9 mouse cellular contexts compared by ENCODE assay signal in the genomic region with DNA sequence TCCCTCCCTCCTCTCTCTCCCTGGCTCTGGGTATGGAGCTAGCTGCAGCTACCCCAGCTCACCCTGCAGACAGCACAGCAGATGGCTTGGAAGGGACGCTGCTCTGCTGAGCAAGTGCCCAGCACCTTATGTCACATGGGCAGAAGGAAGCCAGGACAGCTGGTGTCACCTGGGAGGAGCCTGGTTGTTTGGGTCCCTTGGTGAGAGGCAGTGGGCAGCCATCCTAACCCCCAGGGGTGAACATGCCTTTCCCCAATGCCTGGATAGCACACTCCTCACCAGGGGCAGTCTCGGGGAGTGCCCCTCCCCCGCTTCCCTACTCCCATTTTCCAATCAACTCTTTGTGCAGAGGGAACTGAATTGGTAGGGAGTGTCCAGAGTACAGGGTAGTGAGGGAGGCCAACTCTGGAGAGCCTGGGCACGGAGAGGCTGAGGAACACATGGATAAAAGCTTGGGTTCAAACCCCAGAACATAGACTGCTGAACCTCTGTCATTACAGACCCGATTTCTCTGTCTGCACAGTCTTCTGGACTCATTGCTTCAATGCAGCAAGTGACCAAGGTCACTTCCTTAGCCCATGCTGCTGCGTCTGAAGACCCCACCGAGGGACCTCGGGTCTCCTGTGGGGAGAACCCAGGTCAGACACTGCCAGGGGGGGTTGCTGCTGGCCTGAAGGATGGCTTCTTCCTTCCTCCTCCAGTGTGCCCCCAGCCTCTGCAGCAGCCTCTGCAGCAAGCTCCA. TPM values are rescaled to one million over a fixed set of nuclear protein-coding genes. Genes with fewer than 3 reads are reported as not detected.
A peak's percentile ranks its signal among the peaks of the same experiment; 100 is the strongest.
DNase-seq lines count a peak whose midpoint lies in the region; ATAC-seq lines count a peak whose summit lies in the region.
"Had no signal": no experiment of that assay in that cellular context is flagged by ENCODE, and none has a peak within 500 bp of the region (broad histone marks: within the 10 kb centered on the region; RNA-seq: fewer than 3 reads in every experiment).

No protein-coding gene starts in this region.

- H3K4me1 ChIP-seq in forebrain, embryonic 15.5 days = peaks cover 30% of the 10 kb centered on the region
- H3K4me1 ChIP-seq in hindbrain, embryonic 11.5 days (replicated peaks; ENCODE audit: control insufficient read depth, insufficient read depth, low read length) = peaks cover 9% of the 10 kb centered on the region
- peaks cover 25% of the 10 kb centered on the region for H3K4me1 ChIP-seq in liver, embryonic 11.5 days (replicated peaks; ENCODE audit: control insufficient read depth, insufficient read depth, low read length)
- peaks cover 24% of the 10 kb centered on the region for H3K4me1 ChIP-seq in stomach, embryonic 15.5 days

- H3K9me3 ChIP-seq in forebrain, embryonic 15.5 days = no peaks in the 10 kb centered on the region
- no peaks in the 10 kb centered on the region for H3K9me3 ChIP-seq in hindbrain, embryonic 11.5 days (ENCODE audit: control insufficient read depth, low read length)
- H3K9me3 ChIP-seq in liver, embryonic 11.5 days (ENCODE audit: control insufficient read depth, low read length) = no peaks in the 10 kb centered on the region
- no peaks in the 10 kb centered on the region for H3K9me3 ChIP-seq in stomach, embryonic 15.5 days

- no peak for DNase-seq in frontal cortex, postnatal 14 days (ENCODE audit: low spot score in 2 of 2)
- peak; percentile 53 for DNase-seq in hindbrain, embryonic 11.5 days (ENCODE audit: low spot score)
- DNase-seq in liver, embryonic 11.5 days (ENCODE audit: low spot score) = no peak

- H3K4me2 ChIP-seq in forebrain, embryonic 15.5 days (replicated peaks) = no peak overlapping the region
- no peak overlapping the region for H3K4me2 ChIP-seq in hindbrain, embryonic 11.5 days (replicated peaks; ENCODE audit: low read depth, low read length)
- H3K4me2 ChIP-seq in liver, embryonic 11.5 days = peak overlapping the region; percentile 30
- H3K4me2 ChIP-seq in stomach, embryonic 15.5 days = no peak overlapping the region

- ATAC-seq in frontal cortex, adult (ENCODE audit: low TSS enrichment) = peak; percentile 75
- peak; percentile 87 for ATAC-seq in cerebellum, adult (ENCODE audit: insufficient number of reproducible peaks, low FRiP score, low TSS enrichment)
- ATAC-seq in forebrain, embryonic 15.5 days (replicated peaks) = peak; percentile 79
- ATAC-seq in hindbrain, embryonic 11.5 days (ENCODE audit: low FRiP score) = peak; percentile 78
- 0 out of 2 replicates have a peak, but pooled peaks have one; percentile 21 for ATAC-seq in liver, embryonic 11.5 days (replicated peaks; ENCODE audit: low FRiP score)
- ATAC-seq in stomach, embryonic 15.5 days (ENCODE audit: insufficient read depth, low FRiP score, low read depth) = no peak; the same call in 1 of the 2 replicates
- ATAC-seq in erythroid progenitor cell, adult 5-6 weeks (replicated peaks; ENCODE audit: low FRiP score, poor library complexity, severe bottlenecking) = no peak

- WGBS in forebrain, embryonic 15.5 days = 9% methylated on average over 8 of the region's 8 CpGs
- WGBS in hindbrain, embryonic 11.5 days = 10% methylated on average over 8 of the region's 8 CpGs
- WGBS in liver, embryonic 11.5 days = 19% methylated on average over 8 of the region's 8 CpGs
- 34% methylated on average over 8 of the region's 8 CpGs for WGBS in stomach, embryonic 15.5 days

- H3K9ac ChIP-seq in forebrain, embryonic 15.5 days (replicated peaks) = no peak overlapping the region
- H3K9ac ChIP-seq in hindbrain, embryonic 11.5 days (ENCODE audit: low read depth, low read length) = peak overlapping the region; percentile 37; the same call in 1 of the 2 replicates
- peak overlapping the region; percentile 3; the same call in 1 of the 2 replicates for H3K9ac ChIP-seq in liver, embryonic 11.5 days (ENCODE audit: low read depth, low read length)
- H3K9ac ChIP-seq in stomach, embryonic 15.5 days = no peak overlapping the region

- H3K27me3 ChIP-seq in forebrain, embryonic 15.5 days = no peaks in the 10 kb centered on the region
- H3K27me3 ChIP-seq in hindbrain, embryonic 11.5 days (ENCODE audit: control insufficient read depth, insufficient read depth, low read length) = no peaks in the 10 kb centered on the region
- no peaks in the 10 kb centered on the region for H3K27me3 ChIP-seq in liver, embryonic 11.5 days (replicated peaks; ENCODE audit: control insufficient read depth, insufficient read depth, low read length)
- no peaks in the 10 kb centered on the region for H3K27me3 ChIP-seq in stomach, embryonic 15.5 days (replicated peaks)

- H3K36me3 ChIP-seq in forebrain, embryonic 15.5 days = no peaks in the 10 kb centered on the region
- no peaks in the 10 kb centered on the region for H3K36me3 ChIP-seq in hindbrain, embryonic 11.5 days (ENCODE audit: control insufficient read depth, insufficient read depth, low read length)
- H3K36me3 ChIP-seq in liver, embryonic 11.5 days (ENCODE audit: control insufficient read depth, insufficient read depth, low read length) = no peaks in the 10 kb centered on the region
- H3K36me3 ChIP-seq in stomach, embryonic 15.5 days = no peaks in the 10 kb centered on the region

- H3K27ac ChIP-seq in forebrain, embryonic 15.5 days (replicated peaks) = peak overlapping the region; percentile 47
- no peak overlapping the region; the same call in 1 of the 2 replicates for H3K27ac ChIP-seq in hindbrain, embryonic 11.5 days (ENCODE audit: low read depth, low read length)
- peak overlapping the region; percentile 54; the same call in 1 of the 2 replicates for H3K27ac ChIP-seq in liver, embryonic 11.5 days (ENCODE audit: low read depth, low read length)
- peak overlapping the region; percentile 44 for H3K27ac ChIP-seq in stomach, embryonic 15.5 days

- no peak overlapping the region for H3K4me3 ChIP-seq in forebrain, embryonic 15.5 days
- H3K4me3 ChIP-seq in hindbrain, embryonic 11.5 days (ENCODE audit: low read depth, low read length) = no peak overlapping the region
- H3K4me3 ChIP-seq in liver, embryonic 11.5 days (ENCODE audit: low read depth, low read length) = no peak overlapping the region
- no peak overlapping the region for H3K4me3 ChIP-seq in stomach, embryonic 15.5 days (replicated peaks)
- H3K4me3 ChIP-seq: erythroblast, embryonic 14.5 days had no signal

RNA-seq across cellular contexts. Expression of a gene that starts 18.4 kb away (rescaled TPM):
- polyA plus RNA-seq in forebrain, embryonic 15.5 days (2015; fragmentation: Nextera tagmentation; extraction: Ambion mirVana) = 1.2 and 1.5 TPM in 2 replicates
- polyA plus RNA-seq in hindbrain, embryonic 11.5 days (2014; fragmentation: Nextera tagmentation; extraction: Ambion mirVana) = 2.1 and 2.8 TPM in 2 replicates
- polyA plus RNA-seq in liver, embryonic 11.5 days (2014; fragmentation: Nextera tagmentation; extraction: Ambion mirVana) = 9.4 and 9.8 TPM in 2 replicates
- polyA plus RNA-seq in stomach, embryonic 15.5 days (2015; fragmentation: Nextera tagmentation; extraction: Ambion mirVana) = 14.4 and 15.3 TPM in 2 replicates
- 2.5 TPM in 2 replicates for total RNA-seq in erythroid progenitor cell, adult 5-6 weeks (2015; ENCODE audit: low replicate concordance)
- total RNA-seq in erythroid progenitor cell, adult 5-6 weeks (2017; ENCODE audit: low replicate concordance) = 3.2 and 11.8 TPM in 2 replicates

RNA-seq across cellular contexts. Expression of a gene that starts 35.5 kb away (rescaled TPM):
- 6.0 and 6.8 TPM in 2 replicates for polyA plus RNA-seq in forebrain, embryonic 15.5 days (2015; fragmentation: Nextera tagmentation; extraction: Ambion mirVana)
- 11.7 and 12.0 TPM in 2 replicates for polyA plus RNA-seq in hindbrain, embryonic 11.5 days (2014; fragmentation: Nextera tagmentation; extraction: Ambion mirVana)
- polyA plus RNA-seq in liver, embryonic 11.5 days (2014; fragmentation: Nextera tagmentation; extraction: Ambion mirVana) = 2.9 and 3.1 TPM in 2 replicates
- 15.1 and 15.6 TPM in 2 replicates for polyA plus RNA-seq in stomach, embryonic 15.5 days (2015; fragmentation: Nextera tagmentation; extraction: Ambion mirVana)
- 0.72 TPM in 1 of 2 replicates, not detected in the other for total RNA-seq in erythroid progenitor cell, adult 5-6 weeks (2015; ENCODE audit: low replicate concordance)
- not detected in 2 replicates for total RNA-seq in erythroid progenitor cell, adult 5-6 weeks (2017; ENCODE audit: low replicate concordance)
- polyA plus RNA-seq: erythroblast, embryonic 14.5 days had no signal

Comparison
In these comparisons a context has a peak if more than half of its experiments do, and no peak if none do; other contexts are left out.
1. ATAC-seq: peak in frontal cortex, adult (single experiment), cerebellum, adult (single experiment), forebrain, embryonic 15.5 days (single experiment), hindbrain, embryonic 11.5 days (single experiment) and liver, embryonic 11.5 days (single experiment); none in stomach, embryonic 15.5 days (single experiment) and erythroid progenitor cell, adult 5-6 weeks (single experiment).
2. H3K9ac ChIP-seq: peak in hindbrain, embryonic 11.5 days (single experiment) and liver, embryonic 11.5 days (single experiment); none in forebrain, embryonic 15.5 days (single experiment) and stomach, embryonic 15.5 days (single experiment).